Mouse (Mus musculus): Measurements from ENCODE around the gene Nudt8. TPM values are rescaled to one million over a fixed set of nuclear protein-coding genes. Genes with fewer than 3 reads are reported as not detected.
"Not testable (repeated sequence)": the region's sequence is repeated elsewhere in the genome, so short reads cannot be mapped to it uniquely, and the experiment has no call there.

Nudt8 gene
- 19.3 and 20.8 TPM in 2 replicates for polyA plus RNA-seq (2016; fragmentation: Nextera tagmentation; extraction: Ambion mirVana)

GRCm38 (mm10) chr19:4000119-4000900 lies at the start of gene Nudt8, which contains the start of gene Gm49405:
TSS of gene Nudt8 (plus strand) at chr19:4000580.
TSS of gene Gm49405 (plus strand) at chr19:4000626.
- Histone ChIP-seq H3K4me1 (peaks cover 16% of the 10 kb centered on the region), H3K36me3 (replicated peaks) (0 out of 2 replicates have a peak, but pooled peaks cover 3% of the 10 kb centered on the region), H3K4me3 (replicated peaks) (peak within 1 kb of the TSS; percentile 77), H3K9me3 (no peaks in the 10 kb centered on the region), H3K27ac (peak within 1 kb of the TSS; percentile 98), H3K27me3 (peaks cover 4% of the 10 kb centered on the region; the same call in 1 of the 2 replicates), H3K4me2 (peak within 1 kb of the TSS; percentile 89), H3K9ac (peak within 1 kb of the TSS; percentile 93)
- WGBS, result under 1% methylated on average over 64 of the region's 64 CpGs
- peak; percentile 91 for ATAC-seq (ENCODE audit: low FRiP score)

- no peak for ATAC-seq (ENCODE audit: low FRiP score)
- Histone ChIP-seq H3K9me3 (no peaks in the 10 kb centered on the region), H3K9ac (no peak overlapping the region)
Observed at GRCm38 (mm10) chr19:3951461-3951860, 48.9 kb upstream of the Nudt8 start.

GRCm38 (mm10) chr19:3952099-3952498 lies 48.3 kb upstream of the Nudt8 start:
- no peak overlapping the region for H3K27ac ChIP-seq
- no peaks in the 10 kb centered on the region for H3K4me1 ChIP-seq
- H3K9me3 ChIP-seq, result no peaks in the 10 kb centered on the region
- 68% methylated on average over 1 of the region's 1 CpGs for WGBS
- no peaks in the 10 kb centered on the region for H3K36me3 ChIP-seq (replicated peaks)
- H3K27me3 ChIP-seq, result 0 out of 2 replicates have a peak, but pooled peaks cover 4% of the 10 kb centered on the region
- H3K4me2 ChIP-seq, result no peak overlapping the region
- H3K9ac ChIP-seq, result no peak overlapping the region
- no peak overlapping the region for H3K4me3 ChIP-seq (replicated peaks)
- no peak for ATAC-seq (ENCODE audit: low FRiP score)

More at GRCm38 (mm10) chr19:3951461-3951860, 48.9 kb upstream of the Nudt8 start:
- no peak overlapping the region for H3K27ac ChIP-seq
- no peak overlapping the region for H3K4me3 ChIP-seq (replicated peaks)
- H3K4me1 ChIP-seq, result no peaks in the 10 kb centered on the region
- no peaks in the 10 kb centered on the region for H3K36me3 ChIP-seq (replicated peaks)
- no peak overlapping the region for H3K4me2 ChIP-seq
- 0 out of 2 replicates have a peak, but pooled peaks cover 4% of the 10 kb centered on the region for H3K27me3 ChIP-seq

DNA sequence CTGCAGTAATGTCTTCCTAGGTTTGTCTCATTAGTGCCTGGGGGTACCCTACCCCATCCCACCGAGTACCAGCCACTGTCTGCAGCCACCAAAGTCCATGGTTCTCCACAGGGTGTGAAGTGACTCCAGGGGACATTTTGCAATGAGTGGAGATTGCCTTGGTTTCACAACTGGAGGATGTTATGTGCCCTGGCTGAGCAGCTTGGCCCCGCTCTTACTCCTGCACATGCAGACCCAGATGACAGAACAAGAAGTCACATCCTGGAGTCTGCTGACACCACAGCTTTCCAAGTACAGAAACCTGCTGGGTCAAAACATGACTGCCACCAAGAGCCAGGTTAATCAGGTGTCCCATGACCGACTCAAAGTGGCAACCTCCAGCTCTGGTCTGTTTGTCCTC lies 45.3 kb upstream of the Nudt8 start:
- H3K9ac ChIP-seq, result no peak overlapping the region
- 0 out of 2 replicates have a peak, but pooled peaks cover 4% of the 10 kb centered on the region for H3K27me3 ChIP-seq
- H3K36me3 ChIP-seq (replicated peaks), result no peaks in the 10 kb centered on the region
- H3K27ac ChIP-seq, result no peak overlapping the region
- 89% methylated on average over 3 of the region's 3 CpGs for WGBS
- H3K9me3 ChIP-seq, result no peaks in the 10 kb centered on the region
- H3K4me3 ChIP-seq (replicated peaks), result no peak overlapping the region
- no peak overlapping the region for H3K4me2 ChIP-seq
- no peaks in the 10 kb centered on the region for H3K4me1 ChIP-seq
- no peak for ATAC-seq (ENCODE audit: low FRiP score)

- Histone ChIP-seq H3K4me2 (no peak overlapping the region), H3K27me3 (0 out of 2 replicates have a peak, but pooled peaks cover 4% of the 10 kb centered on the region), H3K4me3 (replicated peaks) (no peak overlapping the region), H3K27ac (no peak overlapping the region), H3K4me1 (no peaks in the 10 kb centered on the region), H3K36me3 (replicated peaks) (no peaks in the 10 kb centered on the region), H3K9me3 (no peaks in the 10 kb centered on the region), H3K9ac (no peak overlapping the region)
- no peak for ATAC-seq (ENCODE audit: low FRiP score)
- 63% methylated on average over 4 of the region's 4 CpGs for WGBS
Observed at GRCm38 (mm10) chr19:3955804-3956203, 44.6 kb upstream of the Nudt8 start.

DNA sequence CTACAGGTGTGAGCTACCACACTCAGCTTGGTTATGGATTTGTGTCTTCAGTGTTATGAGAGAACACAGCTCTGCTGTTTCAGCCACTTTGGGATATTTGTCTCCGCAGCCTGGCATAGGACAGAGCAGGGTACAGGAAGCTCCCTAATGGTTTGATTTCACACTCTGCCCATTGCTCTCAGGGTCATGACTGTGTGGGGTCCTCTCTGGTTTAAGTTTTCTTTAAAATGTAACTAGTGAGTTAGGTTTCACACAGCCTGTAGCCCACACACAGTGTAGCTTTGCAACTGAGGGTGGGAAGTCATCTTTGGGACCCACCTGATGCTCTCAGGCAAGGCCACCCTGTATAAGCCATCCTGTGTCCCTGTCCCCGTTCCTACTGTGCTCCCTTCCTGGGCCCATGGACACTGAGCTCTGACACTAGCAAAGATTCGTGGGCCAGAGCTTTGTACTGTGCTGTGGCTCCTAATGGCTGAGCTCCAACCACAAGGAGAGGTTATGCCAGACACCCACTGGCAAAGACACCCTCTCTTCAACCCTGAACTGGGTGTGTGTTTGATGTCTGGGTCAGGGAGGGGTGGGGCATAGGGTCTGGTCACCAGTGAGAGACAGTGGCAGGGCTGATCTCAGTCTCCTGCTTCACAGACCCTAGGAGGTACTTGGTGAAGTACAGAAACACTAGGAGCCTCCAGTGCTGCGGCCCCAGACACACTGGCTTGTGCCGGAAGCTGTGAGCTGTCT lies 42.9 kb upstream of the Nudt8 start:
- not testable (repeated sequence) for H3K27ac ChIP-seq; H3K9me3 ChIP-seq; H3K27me3 ChIP-seq; H3K9ac ChIP-seq; H3K4me3 ChIP-seq (replicated peaks); H3K4me1 ChIP-seq; H3K36me3 ChIP-seq (replicated peaks); ATAC-seq (ENCODE audit: low FRiP score); H3K4me2 ChIP-seq
- WGBS, result 80% methylated on average over 5 of the region's 5 CpGs

DNA sequence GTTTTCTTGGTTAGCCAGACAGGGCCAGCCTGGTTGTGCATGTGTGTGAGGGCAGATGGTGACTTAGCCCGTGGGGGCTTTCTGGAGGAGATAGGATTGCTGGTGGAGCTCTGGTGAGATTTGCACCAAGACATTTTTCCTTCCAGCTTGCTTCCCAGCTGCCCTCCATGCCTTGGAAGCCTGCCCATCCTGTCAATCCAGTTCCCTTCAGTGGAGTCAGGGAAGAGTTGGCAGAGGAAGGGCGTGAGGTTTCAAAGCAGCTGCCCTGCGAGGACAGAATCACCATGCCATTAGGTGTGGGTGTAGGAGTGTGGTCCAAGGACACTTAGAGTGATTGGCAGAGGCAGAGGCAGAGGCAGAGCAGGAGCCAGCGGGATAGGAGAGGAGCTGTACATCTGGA lies 41.9 kb upstream of the Nudt8 start, which contains the start of gene Aldh3b3:
Aldh3b3 (plus strand) TSS at position 176 of the 400 bp plus-strand sequence.
- no peak within 1 kb of the TSS for H3K4me3 ChIP-seq (replicated peaks)
- H3K4me2 ChIP-seq, result no peak within 1 kb of the TSS
- no peaks in the 10 kb centered on the region for H3K36me3 ChIP-seq (replicated peaks)
- H3K4me1 ChIP-seq, result no peaks in the 10 kb centered on the region
- no peak within 1 kb of the TSS for H3K27ac ChIP-seq
- 89% methylated on average over 4 of the region's 4 CpGs for WGBS
- H3K9ac ChIP-seq, result no peak within 1 kb of the TSS
- H3K27me3 ChIP-seq, result 0 out of 2 replicates have a peak, but pooled peaks cover 4% of the 10 kb centered on the region
- no peaks in the 10 kb centered on the region for H3K9me3 ChIP-seq
- no peak for ATAC-seq (ENCODE audit: low FRiP score)

- Histone ChIP-seq H3K4me3 (replicated peaks) (no peak overlapping the region), H3K36me3 (replicated peaks) (no peaks in the 10 kb centered on the region), H3K27ac (no peak overlapping the region), H3K9me3 (no peaks in the 10 kb centered on the region), H3K27me3 (0 out of 2 replicates have a peak, but pooled peaks cover 4% of the 10 kb centered on the region), H3K4me1 (no peaks in the 10 kb centered on the region), H3K9ac (no peak overlapping the region), H3K4me2 (no peak overlapping the region)
- no peak for ATAC-seq (ENCODE audit: low FRiP score)
Observed at GRCm38 (mm10) chr19:3959030-3959429, 41.4 kb upstream of the Nudt8 start.

- WGBS, result 91% methylated on average over 5 of the region's 5 CpGs
- no peaks in the 10 kb centered on the region for H3K9me3 ChIP-seq
- no peak overlapping the region for H3K4me3 ChIP-seq (replicated peaks)
- H3K27me3 ChIP-seq, result no peaks in the 10 kb centered on the region
- no peaks in the 10 kb centered on the region for H3K36me3 ChIP-seq (replicated peaks)
- H3K27ac ChIP-seq, result no peak overlapping the region
- no peak for ATAC-seq (ENCODE audit: low FRiP score)
- no peaks in the 10 kb centered on the region for H3K4me1 ChIP-seq
- H3K9ac ChIP-seq, result no peak overlapping the region
- H3K4me2 ChIP-seq, result no peak overlapping the region
Observed at GRCm38 (mm10) chr19:3960211-3960610, 40.2 kb upstream of the Nudt8 start.

GRCm38 (mm10) chr19:3961805-3962204 lies 38.6 kb upstream of the Nudt8 start:
- not testable (repeated sequence) for H3K27me3 ChIP-seq; H3K9me3 ChIP-seq; ATAC-seq (ENCODE audit: low FRiP score); H3K9ac ChIP-seq; H3K36me3 ChIP-seq (replicated peaks); H3K27ac ChIP-seq; H3K4me1 ChIP-seq; H3K4me3 ChIP-seq (replicated peaks); H3K4me2 ChIP-seq
- 86% methylated on average over 6 of the region's 6 CpGs for WGBS

DNA sequence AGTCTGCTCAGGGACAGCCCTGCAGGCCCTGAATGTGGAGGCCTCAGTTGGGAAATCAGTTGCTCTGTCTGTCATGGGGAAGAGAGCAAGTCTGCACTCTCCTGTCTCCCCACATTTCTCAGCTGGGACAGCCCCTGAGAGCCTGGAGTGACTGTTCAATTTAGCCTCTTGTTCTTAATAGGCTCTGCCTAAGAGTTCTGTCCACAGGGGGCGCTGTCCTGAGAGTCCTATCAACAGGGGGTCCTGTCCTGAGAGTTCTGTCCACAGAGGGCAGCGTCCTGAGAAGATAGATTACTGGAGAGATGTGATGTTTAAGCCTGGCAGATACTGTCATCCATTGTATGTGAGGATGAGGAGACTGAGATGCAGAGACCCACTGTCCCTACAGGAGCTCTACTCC lies 37.9 kb upstream of the Nudt8 start:
- Histone ChIP-seq H3K27me3 (no peaks in the 10 kb centered on the region), H3K4me2 (no peak overlapping the region), H3K4me3 (replicated peaks) (no peak overlapping the region), H3K36me3 (replicated peaks) (no peaks in the 10 kb centered on the region), H3K9ac (no peak overlapping the region), H3K27ac (no peak overlapping the region), H3K9me3 (no peaks in the 10 kb centered on the region), H3K4me1 (no peaks in the 10 kb centered on the region)
- 14% methylated on average over 2 of the region's 2 CpGs for WGBS
- no peak for ATAC-seq (ENCODE audit: low FRiP score)

DNA sequence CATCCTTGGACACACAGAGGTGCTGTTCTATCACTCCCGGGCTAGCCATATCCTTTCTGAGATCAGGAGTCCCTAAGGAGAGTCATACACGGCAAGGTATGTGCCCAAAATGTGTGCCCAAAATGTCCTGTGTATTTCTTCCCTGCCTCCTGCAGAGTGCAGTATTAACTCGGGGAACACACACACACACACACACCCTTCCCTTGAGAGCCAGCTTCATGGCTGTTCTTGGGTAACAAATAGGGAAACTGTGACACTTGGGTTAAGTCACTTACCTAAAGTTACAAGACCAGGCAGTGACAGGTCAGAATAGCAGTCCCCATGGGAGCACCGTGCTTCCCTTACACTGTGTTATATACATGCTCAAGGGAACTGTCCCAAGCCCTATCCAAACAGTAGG lies 36.4 kb upstream of the Nudt8 start:
- 76% methylated on average over 4 of the region's 4 CpGs for WGBS
- no peak overlapping the region for H3K27ac ChIP-seq
- no peaks in the 10 kb centered on the region for H3K4me1 ChIP-seq
- no peaks in the 10 kb centered on the region for H3K36me3 ChIP-seq (replicated peaks)
- no peaks in the 10 kb centered on the region for H3K9me3 ChIP-seq
- no peak overlapping the region for H3K9ac ChIP-seq
- H3K4me3 ChIP-seq (replicated peaks), result no peak overlapping the region
- no peak for ATAC-seq (ENCODE audit: low FRiP score)
- no peak overlapping the region for H3K4me2 ChIP-seq
- H3K27me3 ChIP-seq, result no peaks in the 10 kb centered on the region

Data from forebrain, embryonic 12.5 days (tissue).